Mouse (Mus musculus): ENCODE results near the gene Dzip1l. TPM values are rescaled to one million over a fixed set of nuclear protein-coding genes. Genes with fewer than 3 reads are reported as not detected.

The Dzip1l gene
- not detected for total RNA-seq (2023)

DNA sequence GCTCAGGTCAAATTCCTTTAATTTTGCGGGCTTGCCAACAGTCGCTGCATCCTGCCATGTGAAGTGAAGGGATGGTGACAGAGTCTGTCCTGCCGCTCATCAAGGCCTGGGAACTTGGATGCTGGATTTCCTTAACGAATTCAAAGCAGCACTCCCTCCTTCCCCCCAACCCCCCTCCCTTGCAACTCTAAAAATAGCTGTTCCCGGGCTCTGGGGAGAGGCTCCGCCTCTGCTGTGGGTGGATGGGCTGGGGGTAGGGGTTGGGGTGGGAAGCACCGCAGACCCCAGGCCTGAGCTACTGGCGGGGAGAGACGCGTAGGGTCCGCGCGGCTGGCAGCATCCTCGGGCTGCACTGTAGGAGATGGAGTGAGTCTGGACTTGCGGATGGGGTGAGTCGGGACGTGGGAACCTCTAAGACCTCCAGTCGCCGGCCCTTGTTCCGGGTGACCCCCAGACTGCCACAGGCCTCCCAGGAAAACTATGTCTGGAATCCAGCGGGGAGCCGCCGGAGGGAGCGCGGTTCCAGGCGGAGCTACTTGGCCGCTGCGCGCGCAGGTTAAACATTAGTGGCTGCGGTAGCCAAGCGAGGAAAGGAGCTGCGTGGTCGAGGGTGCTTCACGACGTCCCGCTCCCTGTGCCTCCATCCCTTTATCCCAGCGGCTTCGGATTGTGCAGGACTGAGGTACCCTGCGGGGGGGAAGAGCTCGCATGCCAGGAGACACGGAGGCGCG lies at the start of gene Dzip1l:
TSS of gene Dzip1l (plus strand) at position 216 of the 731 bp plus-strand sequence.

DNA sequence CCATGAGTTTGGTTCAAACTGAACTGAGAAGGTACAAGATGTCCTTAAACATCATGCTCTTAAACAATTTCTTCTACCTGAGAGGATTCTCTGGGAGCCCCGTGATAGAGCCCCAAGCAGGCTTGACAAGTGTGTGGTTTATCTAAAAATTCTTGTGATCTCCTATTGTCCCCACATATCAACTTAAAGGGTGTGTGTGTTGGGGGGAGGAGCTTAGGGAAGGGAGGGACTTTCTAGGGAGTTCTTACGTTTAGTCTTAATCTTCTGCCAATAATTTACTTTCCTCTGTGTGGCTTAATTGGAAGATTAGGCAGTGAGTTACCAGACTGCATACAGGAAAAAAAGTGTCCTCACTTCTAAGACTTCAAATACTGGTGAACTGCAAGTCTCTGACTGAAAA lies 17.1 kb upstream of the Dzip1l start, which contains the start of gene A4gnt:
TSS of gene A4gnt (plus strand) at position 301 of the 400 bp plus-strand sequence.

DNA sequence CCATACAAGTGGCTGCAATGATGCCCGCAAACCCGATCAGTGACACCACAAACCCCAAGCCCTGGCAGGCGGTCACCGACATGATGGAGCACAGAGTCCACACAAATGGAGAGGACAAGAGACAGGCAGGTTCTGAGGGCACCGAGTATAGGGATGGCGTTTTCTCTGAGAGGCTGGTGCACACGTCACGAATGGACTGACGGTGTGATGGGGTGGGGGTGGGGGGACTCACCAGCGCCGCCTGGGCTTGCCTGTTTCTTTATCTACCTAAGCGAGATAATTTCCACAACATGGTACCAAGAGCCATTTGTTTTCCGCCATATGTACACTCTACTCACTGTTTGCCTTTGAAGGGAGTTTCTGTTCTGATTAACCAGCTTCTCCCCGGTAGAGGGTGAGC lies 87.8 kb downstream of the Dzip1l start, which contains the start of gene Cldn18:
TSS of gene Cldn18 (minus strand) at position 134 of the 400 bp plus-strand sequence.

Other genes starting within 250 kb of the Dzip1l start
- 1 to 10 TPM; 3.9 to 7.5 TPM for gene Mras, start 192.1 kb upstream of the Dzip1l start, total RNA-seq (2023)
- gene Nme9, start 178.0 kb upstream of the Dzip1l start, total RNA-seq (2023) = not detected
- gene Armc8, start 60.6 kb upstream of the Dzip1l start, total RNA-seq (2023) = 10 to 100 TPM; 17.7 to 18.9 TPM
- gene Dbr1, start 53.7 kb upstream of the Dzip1l start, total RNA-seq (2023) = 10 to 100 TPM; 12.4 to 12.6 TPM
- gene A4gnt, start 17.0 kb upstream of the Dzip1l start, total RNA-seq (2023) = not detected
- gene Cldn18, start 87.8 kb downstream of the Dzip1l start, total RNA-seq (2023) = not detected
- not detected for gene Sox14, start 246.7 kb downstream of the Dzip1l start, total RNA-seq (2023)

Data from monocyte, adult 59 days (primary cell).